8 mouse cellular contexts compared by ENCODE assay signal in the genomic region with DNA sequence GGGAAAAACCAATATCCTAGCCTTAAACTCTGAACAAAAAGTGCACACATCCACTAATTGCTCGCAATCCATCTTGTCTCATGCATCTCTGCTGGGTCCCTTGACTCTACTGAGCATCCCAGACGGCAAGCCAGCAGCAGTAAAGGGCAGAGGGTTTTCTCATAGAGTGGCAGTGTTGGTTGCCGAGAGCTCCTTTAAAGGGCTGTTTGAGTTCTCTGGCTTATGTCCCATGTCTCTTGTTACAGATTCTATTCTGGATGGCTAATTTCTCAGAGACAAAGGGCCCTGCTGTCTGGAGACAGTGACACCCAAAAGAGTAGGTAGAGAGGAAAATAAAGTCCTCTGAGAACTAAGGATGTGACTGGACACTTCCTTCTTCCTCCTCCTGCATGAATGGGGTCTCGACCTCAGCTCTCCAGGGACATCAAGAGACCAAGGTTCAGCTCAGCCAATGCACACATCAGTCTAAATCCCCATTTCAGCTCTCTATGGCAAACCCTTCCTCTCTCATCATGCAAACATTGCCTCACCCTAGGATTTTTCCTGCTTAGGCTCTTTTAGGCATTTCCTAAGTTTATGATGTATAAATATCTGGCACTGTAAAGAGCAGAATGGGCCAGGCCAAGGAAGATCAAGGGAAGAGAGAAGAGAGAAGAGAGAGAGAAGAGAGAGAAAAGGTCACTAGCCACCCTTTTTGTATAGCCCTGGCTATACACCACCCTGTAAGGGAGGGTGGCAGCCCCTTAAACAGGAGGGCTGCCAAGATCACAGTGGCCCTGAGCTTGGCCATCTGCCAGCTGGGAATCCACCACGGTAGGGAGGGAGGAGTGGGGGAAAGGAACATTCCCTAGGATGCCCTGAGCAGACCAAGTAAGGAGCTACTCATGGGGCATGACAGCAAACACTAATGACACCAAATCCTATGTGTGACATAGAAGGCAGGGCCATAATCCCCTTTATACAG. TPM values are rescaled to one million over a fixed set of nuclear protein-coding genes. Genes with fewer than 3 reads are reported as not detected.
DNase-seq lines count a peak whose midpoint lies in the region; ATAC-seq and TF ChIP-seq lines count a peak whose summit lies in the region.

No protein-coding gene starts in this region.

- 49% methylated on average over 5 of the region's 5 CpGs for WGBS in limb, embryonic 12.5 days
- 61% methylated on average over 5 of the region's 5 CpGs for WGBS in limb, embryonic 10.5 days
- WGBS in forebrain, embryonic 12.5 days = 48% methylated on average over 5 of the region's 5 CpGs
- WGBS in neural tube, embryonic 13.5 days = 34% methylated on average over 5 of the region's 5 CpGs
- WGBS in kidney, adult 2 months = 54% methylated on average over 5 of the region's 5 CpGs

- H3K27ac ChIP-seq in limb, embryonic 12.5 days = peak overlapping the region; percentile 23; the same call in 1 of the 2 replicates
- no peak overlapping the region for H3K27ac ChIP-seq in limb, embryonic 10.5 days
- H3K27ac ChIP-seq in forebrain, embryonic 12.5 days = no peak overlapping the region
- peak overlapping the region; percentile 81 for H3K27ac ChIP-seq in neural tube, embryonic 13.5 days (replicated peaks)
- no peak overlapping the region for H3K27ac ChIP-seq in kidney, adult 2 months (ENCODE audit: insufficient read depth, low read depth, low read length)

- no peak overlapping the region for H3K4me2 ChIP-seq in limb, embryonic 12.5 days
- no peak overlapping the region for H3K4me2 ChIP-seq in forebrain, embryonic 12.5 days
- no peak overlapping the region for H3K4me2 ChIP-seq in neural tube, embryonic 13.5 days

- no peaks in the 10 kb centered on the region for H3K9me3 ChIP-seq in limb, embryonic 12.5 days
- no peaks in the 10 kb centered on the region for H3K9me3 ChIP-seq in limb, embryonic 10.5 days (replicated peaks)
- no peaks in the 10 kb centered on the region for H3K9me3 ChIP-seq in forebrain, embryonic 12.5 days
- no peaks in the 10 kb centered on the region for H3K9me3 ChIP-seq in neural tube, embryonic 13.5 days

- peaks cover 48% of the 10 kb centered on the region for H3K36me3 ChIP-seq in limb, embryonic 12.5 days
- peaks cover 38% of the 10 kb centered on the region for H3K36me3 ChIP-seq in limb, embryonic 10.5 days
- H3K36me3 ChIP-seq in forebrain, embryonic 12.5 days (replicated peaks) = no peaks in the 10 kb centered on the region; the same call in 1 of the 2 replicates
- no peaks in the 10 kb centered on the region; the same call in 1 of the 2 replicates for H3K36me3 ChIP-seq in neural tube, embryonic 13.5 days
- H3K36me3 ChIP-seq in kidney, adult 2 months (ENCODE audit: control insufficient read depth, insufficient read depth, low read length) = peaks cover 8% of the 10 kb centered on the region; the same call in 1 of the 2 replicates

- peaks cover 76% of the 10 kb centered on the region for H3K4me1 ChIP-seq in limb, embryonic 12.5 days (replicated peaks)
- H3K4me1 ChIP-seq in limb, embryonic 10.5 days = peaks cover 32% of the 10 kb centered on the region
- H3K4me1 ChIP-seq in forebrain, embryonic 12.5 days = peaks cover 28% of the 10 kb centered on the region
- H3K4me1 ChIP-seq in neural tube, embryonic 13.5 days (replicated peaks) = peaks cover 56% of the 10 kb centered on the region
- peaks cover 6% of the 10 kb centered on the region; the same call in 1 of the 2 replicates for H3K4me1 ChIP-seq in kidney, adult 2 months (ENCODE audit: control insufficient read depth, insufficient read depth, low read length)

- no peaks in the 10 kb centered on the region for H3K27me3 ChIP-seq in limb, embryonic 12.5 days
- H3K27me3 ChIP-seq in limb, embryonic 10.5 days (ENCODE audit: low read depth, poor library complexity, severe bottlenecking) = no peaks in the 10 kb centered on the region
- H3K27me3 ChIP-seq in forebrain, embryonic 12.5 days = no peaks in the 10 kb centered on the region
- H3K27me3 ChIP-seq in neural tube, embryonic 13.5 days = no peaks in the 10 kb centered on the region
- no peaks in the 10 kb centered on the region for H3K27me3 ChIP-seq in kidney, adult 2 months (replicated peaks; ENCODE audit: control insufficient read depth, insufficient read depth, low read length)

- ATAC-seq in limb, embryonic 12.5 days (ENCODE audit: insufficient number of reproducible peaks, insufficient read depth, low FRiP score, low TSS enrichment, low read depth) = no peak
- peak; percentile 76 for ATAC-seq in forebrain, embryonic 12.5 days (ENCODE audit: low FRiP score)
- peak; percentile 88 for ATAC-seq in neural tube, embryonic 13.5 days (ENCODE audit: low read depth)

- no peak overlapping the region for H3K4me3 ChIP-seq in limb, embryonic 12.5 days (replicated peaks)
- no peak overlapping the region for H3K4me3 ChIP-seq in limb, embryonic 10.5 days
- H3K4me3 ChIP-seq in forebrain, embryonic 12.5 days (replicated peaks) = no peak overlapping the region
- no peak overlapping the region for H3K4me3 ChIP-seq in neural tube, embryonic 13.5 days
- H3K4me3 ChIP-seq in kidney, adult 2 months (ENCODE audit: insufficient read depth, low read depth, low read length) = no peak overlapping the region

- no peak overlapping the region for H3K9ac ChIP-seq in limb, embryonic 12.5 days (replicated peaks)
- H3K9ac ChIP-seq in forebrain, embryonic 12.5 days = no peak overlapping the region
- H3K9ac ChIP-seq in neural tube, embryonic 13.5 days = no peak overlapping the region

- TF ChIP-seq POLR2A in kidney, adult 2 months (IDR thresholded peaks at IDR 0.05; ENCODE audit: low read depth, low read length) = no peak

- TF ChIP-seq CTCF in kidney, adult 2 months (conservative IDR thresholded peaks at IDR 0.05; ENCODE audit: insufficient read depth, insufficient read length, low read depth, low read length) = no peak

- no peak for DNase-seq in limb, embryonic 10.5 days (ENCODE audit: low spot score)
- DNase-seq in heart, postnatal 4 days = peak; percentile 76
- DNase-seq in urinary bladder, adult 18-20 months (ENCODE audit: low spot score in 2 of 2) = no peak
- DNase-seq in cerebellum, postnatal 36 days = no peak
- DNase-seq in kidney, adult 2 months = no peak

RNA-seq across cellular contexts. Expression of a gene that starts 30.2 kb away (rescaled TPM):
- polyA plus RNA-seq in limb, embryonic 12.5 days (2016; fragmentation: Nextera tagmentation; extraction: Ambion mirVana) = 1.0 TPM in 2 replicates
- polyA plus RNA-seq in limb, embryonic 10.5 days (2016; fragmentation: Nextera tagmentation; extraction: Ambion mirVana) = 0.34 and 0.48 TPM in 2 replicates
- polyA plus RNA-seq in forebrain, embryonic 12.5 days (2016; fragmentation: Nextera tagmentation; extraction: Ambion mirVana) = 4.0 and 4.1 TPM in 2 replicates
- total RNA-seq in heart, postnatal 4 days (2021) = under 1 TPM; 0.67 to 0.70 TPM
- 5.9 and 6.6 TPM in 2 replicates for polyA plus RNA-seq in neural tube, embryonic 13.5 days (2015; fragmentation: Nextera tagmentation; extraction: Ambion mirVana)
- polyA plus RNA-seq in kidney, adult 2 months (2012; rRNA removed) = 0.03 and 0.05 TPM in 2 replicates

Comparison
In these comparisons a context has a peak if more than half of its experiments do, and no peak if none do; other contexts are left out.
1. H3K27ac ChIP-seq: peak in limb, embryonic 12.5 days (single experiment) and neural tube, embryonic 13.5 days (single experiment); none in limb, embryonic 10.5 days (single experiment), forebrain, embryonic 12.5 days (single experiment) and kidney, adult 2 months (single experiment).